ENCODE assay signal across 9 mouse cellular contexts in genomic region chr5:140420616-140421015, GRCm38 (mm10). TPM values are rescaled to one million over a fixed set of nuclear protein-coding genes. Genes with fewer than 3 reads are reported as not detected.
DNase-seq lines count a peak whose midpoint lies in the region; ATAC-seq and TF ChIP-seq lines count a peak whose summit lies in the region.
"Had no signal": no experiment of that assay in that cellular context is flagged by ENCODE, and none has a peak within 500 bp of the region (broad histone marks: within the 10 kb centered on the region; RNA-seq: fewer than 3 reads in every experiment).

No protein-coding gene starts in this region.

- no peak for DNase-seq in kidney, postnatal 36 days
- no peak for DNase-seq in hindbrain, postnatal 0 days (ENCODE audit: low spot score)
- DNase-seq in midbrain, postnatal 0 days (ENCODE audit: low spot score): no peak
- DNase-seq in natural killer cell, adult 2 months (ENCODE audit: low spot score in 2 of 2): no peak
- DNase-seq in kidney, postnatal 14 days: no peak
- no peak for DNase-seq in kidney, postnatal 4 days

- no peaks in the 10 kb centered on the region for H3K9me3 ChIP-seq in kidney, embryonic 14.5 days (ENCODE audit: control insufficient read depth, low read length)
- H3K9me3 ChIP-seq in hindbrain, postnatal 0 days (ENCODE audit: low read length): no peaks in the 10 kb centered on the region
- H3K9me3 ChIP-seq in midbrain, postnatal 0 days (ENCODE audit: low read length): no peaks in the 10 kb centered on the region

- peak overlapping the region; percentile 97 for H3K4me3 ChIP-seq in kidney, embryonic 14.5 days (ENCODE audit: low read length)
- peak overlapping the region; percentile 69; the same call in 1 of the 2 replicates for H3K4me3 ChIP-seq in cortical plate, adult 2 months (ENCODE audit: insufficient read depth, low read length)
- peak overlapping the region; percentile 69 for H3K4me3 ChIP-seq in hindbrain, postnatal 0 days (ENCODE audit: low read length)
- H3K4me3 ChIP-seq in midbrain, postnatal 0 days (ENCODE audit: low read depth, low read length): peak overlapping the region; percentile 99

- H3K27me3 ChIP-seq in kidney, embryonic 14.5 days (ENCODE audit: control insufficient read depth, insufficient read depth, low read length): no peaks in the 10 kb centered on the region
- H3K27me3 ChIP-seq in hindbrain, postnatal 0 days (ENCODE audit: insufficient read depth, low read length): no peaks in the 10 kb centered on the region
- H3K27me3 ChIP-seq in midbrain, postnatal 0 days (ENCODE audit: insufficient read depth, low read length): no peaks in the 10 kb centered on the region

- peak overlapping the region; percentile 83 for H3K4me2 ChIP-seq in kidney, embryonic 14.5 days (replicated peaks; ENCODE audit: low read depth, low read length)
- H3K4me2 ChIP-seq in hindbrain, postnatal 0 days (ENCODE audit: low read depth, low read length): peak overlapping the region; percentile 92
- H3K4me2 ChIP-seq in midbrain, postnatal 0 days (ENCODE audit: low read depth, low read length, poor library complexity, severe bottlenecking): peak overlapping the region; percentile 74

- TF ChIP-seq CTCF in cortical plate, adult 2 months (IDR thresholded peaks at IDR 0.05; ENCODE audit: extremely low read depth, insufficient read depth, low read length): no peak
- no peak for TF ChIP-seq CTCF in hindbrain, postnatal 0 days (IDR thresholded peaks at IDR 0.05; ENCODE audit: low read depth)
- no peak for TF ChIP-seq CTCF in midbrain, postnatal 0 days (IDR thresholded peaks at IDR 0.05)

- peaks cover 14% of the 10 kb centered on the region for H3K36me3 ChIP-seq in kidney, embryonic 14.5 days (ENCODE audit: control insufficient read depth, insufficient read depth, low read length)
- no peaks in the 10 kb centered on the region for H3K36me3 ChIP-seq in hindbrain, postnatal 0 days (ENCODE audit: insufficient read depth, low read length)
- H3K36me3 ChIP-seq in midbrain, postnatal 0 days (ENCODE audit: insufficient read depth, low read length): no peaks in the 10 kb centered on the region

- ATAC-seq in kidney, embryonic 14.5 days (ENCODE audit: low FRiP score, low TSS enrichment): no peak
- no peak for ATAC-seq in hindbrain, postnatal 0 days
- no peak for ATAC-seq in midbrain, postnatal 0 days (ENCODE audit: low FRiP score)

- WGBS in kidney, embryonic 14.5 days: 58% methylated on average over 4 of the region's 4 CpGs
- WGBS in hindbrain, postnatal 0 days: 77% methylated on average over 4 of the region's 4 CpGs
- 77% methylated on average over 4 of the region's 4 CpGs for WGBS in midbrain, postnatal 0 days

- no peak for TF ChIP-seq POLR2A in cortical plate, adult 2 months (IDR thresholded peaks at IDR 0.05; ENCODE audit: extremely low read depth, insufficient read depth, low read length)

- peaks cover 8% of the 10 kb centered on the region for H3K4me1 ChIP-seq in kidney, embryonic 14.5 days (ENCODE audit: control insufficient read depth, insufficient read depth, low read length)
- H3K4me1 ChIP-seq in cortical plate, adult 2 months (ENCODE audit: control insufficient read depth, insufficient read depth, low read length): peaks cover 10% of the 10 kb centered on the region
- peaks cover 10% of the 10 kb centered on the region for H3K4me1 ChIP-seq in hindbrain, postnatal 0 days (ENCODE audit: insufficient read depth, low read length)
- H3K4me1 ChIP-seq in midbrain, postnatal 0 days (ENCODE audit: insufficient read depth, low read length): peaks cover 12% of the 10 kb centered on the region; the same call in 1 of the 2 replicates

- peak overlapping the region; percentile 97 for H3K9ac ChIP-seq in kidney, embryonic 14.5 days (ENCODE audit: low read depth, low read length)
- H3K9ac ChIP-seq in hindbrain, postnatal 0 days (replicated peaks; ENCODE audit: low read length): peak overlapping the region; percentile 86; the same call in 1 of the 2 replicates
- peak overlapping the region; percentile 99; the same call in 1 of the 2 replicates for H3K9ac ChIP-seq in midbrain, postnatal 0 days (replicated peaks; ENCODE audit: low read length, poor library complexity, severe bottlenecking)

- H3K27ac ChIP-seq in kidney, embryonic 14.5 days (ENCODE audit: low read depth, low read length): no peak overlapping the region
- no peak overlapping the region for H3K27ac ChIP-seq in cortical plate, adult 2 months (ENCODE audit: insufficient read depth, low read length)
- H3K27ac ChIP-seq in hindbrain, postnatal 0 days: no peak overlapping the region
- H3K27ac ChIP-seq in midbrain, postnatal 0 days (ENCODE audit: low read depth, low read length): no peak overlapping the region

RNA-seq across cellular contexts. Expression of gene Eif3b, which starts 1.5 kb away (rescaled TPM):
- 139 and 188 TPM in 2 replicates for polyA plus RNA-seq in kidney, embryonic 14.5 days (2014; fragmentation: Nextera tagmentation; extraction: Ambion mirVana)
- 69.9 and 70.9 TPM in 2 replicates for polyA plus RNA-seq in cortical plate, adult 2 months (2012; rRNA removed)
- total RNA-seq in hindbrain, postnatal 0 days (2014; rRNA removed): 43.8 TPM in 2 replicates
- polyA plus RNA-seq in hindbrain, postnatal 0 days (2015; fragmentation: Nextera tagmentation; extraction: Ambion mirVana): 60.2 and 63.2 TPM in 2 replicates
- 36.6 and 41.3 TPM in 2 replicates for total RNA-seq in midbrain, postnatal 0 days (2014; rRNA removed)
- polyA plus RNA-seq in midbrain, postnatal 0 days (2015; fragmentation: Nextera tagmentation; extraction: Ambion mirVana): 53.7 and 54.5 TPM in 2 replicates

RNA-seq across cellular contexts. Expression of gene Gm4869, which starts 24.8 kb away (rescaled TPM):
- not detected in 2 replicates for polyA plus RNA-seq in kidney, embryonic 14.5 days (2014; fragmentation: Nextera tagmentation; extraction: Ambion mirVana)
- polyA plus RNA-seq in cortical plate, adult 2 months (2012; rRNA removed): 0.04 TPM in 2 replicates
- not detected in 2 replicates for total RNA-seq in hindbrain, postnatal 0 days (2014; rRNA removed)
- polyA plus RNA-seq in hindbrain, postnatal 0 days (2015; fragmentation: Nextera tagmentation; extraction: Ambion mirVana): not detected in 2 replicates
- total RNA-seq in midbrain, postnatal 0 days (2014; rRNA removed): not detected in 2 replicates
- polyA plus RNA-seq in midbrain, postnatal 0 days (2015; fragmentation: Nextera tagmentation; extraction: Ambion mirVana): not detected in 2 replicates
- polyA plus RNA-seq: thymus, postnatal 0 days had no signal

RNA-seq across cellular contexts. Expression of gene Snx8, which starts 31.6 kb away (rescaled TPM):
- 10.5 and 12.9 TPM in 2 replicates for polyA plus RNA-seq in kidney, embryonic 14.5 days (2014; fragmentation: Nextera tagmentation; extraction: Ambion mirVana)
- polyA plus RNA-seq in cortical plate, adult 2 months (2012; rRNA removed): 8.5 and 8.7 TPM in 2 replicates
- total RNA-seq in hindbrain, postnatal 0 days (2014; rRNA removed): 68.0 and 79.6 TPM in 2 replicates
- polyA plus RNA-seq in hindbrain, postnatal 0 days (2015; fragmentation: Nextera tagmentation; extraction: Ambion mirVana): 36.2 TPM in 2 replicates
- 78.4 and 86.8 TPM in 2 replicates for total RNA-seq in midbrain, postnatal 0 days (2014; rRNA removed)
- 46.9 and 48.9 TPM in 2 replicates for polyA plus RNA-seq in midbrain, postnatal 0 days (2015; fragmentation: Nextera tagmentation; extraction: Ambion mirVana)
